Mouse (Mus musculus) olfactory bulb, adult 2 months (tissue): Measurements from ENCODE around the gene Letmd1.

Source experiments
- CTCF ChIP-seq: fragments of 200-500 bp; IDR thresholded peaks from 2 replicates; pipeline ENCODE4 v1.5.1; 2012; ENCODE audit warnings: low read depth, mild to moderate bottlenecking, low read length, moderate library complexity; ENCODE audit not compliant: insufficient read depth
- POLR2A ChIP-seq: fragments of 200-500 bp; IDR thresholded peaks from 2 replicates; pipeline ENCODE4 v1.6.1; 2012; ENCODE audit warnings: mild to moderate bottlenecking, low read depth, low read length, moderate library complexity; ENCODE audit not compliant: insufficient read depth

DNA sequence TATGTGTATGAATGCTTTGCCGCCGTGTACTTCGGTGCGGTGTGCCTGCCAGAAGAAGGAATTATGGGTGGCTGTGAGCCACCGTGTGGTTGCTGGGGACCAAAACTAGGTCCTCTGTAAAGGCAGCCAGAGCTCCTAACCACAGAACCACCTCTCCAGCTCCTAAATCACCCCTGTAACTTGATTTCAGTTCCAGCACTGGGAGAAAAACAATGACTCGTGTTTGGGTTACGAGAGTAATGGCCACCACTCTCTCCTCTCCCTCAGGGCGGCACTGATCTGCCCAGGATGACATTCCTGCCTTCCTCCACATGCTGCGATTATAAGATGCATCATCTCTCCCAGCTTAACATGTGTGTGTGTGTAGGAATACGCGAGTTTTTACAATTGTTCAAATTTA lies 41.2 kb downstream of the Letmd1 start:
- TF ChIP-seq POLR2A (no peak), CTCF (no peak)
